Mouse (Mus musculus): ENCODE results near the gene Kcnj3.
"Not testable (repeated sequence)": the region's sequence is repeated elsewhere in the genome, so short reads cannot be mapped to it uniquely, and the experiment has no call there.

Kcnj3 gene

GRCm38 (mm10) chr2:55435721-55436260 lies at the start of gene Kcnj3:
Gene Kcnj3 (plus strand): TSS chr2:55435970.
- DNase-seq (ENCODE audit: low spot score): peak; percentile 38

- DNase-seq (ENCODE audit: low spot score): no peak
These were observed 45.3 kb upstream of the Kcnj3 start for GRCm38 (mm10) chr2:55390330-55390989.

GRCm38 (mm10) chr2:55405307-55405706 lies 30.5 kb upstream of the Kcnj3 start:
- DNase-seq (ENCODE audit: low spot score): no peak

GRCm38 (mm10) chr2:55427633-55428032 lies 8.1 kb upstream of the Kcnj3 start:
- no peak for DNase-seq (ENCODE audit: low spot score)

GRCm38 (mm10) chr2:55432104-55432503 lies 3.7 kb upstream of the Kcnj3 start:
- peak; percentile 62 for DNase-seq (ENCODE audit: low spot score)

- peak; percentile 23 for DNase-seq (ENCODE audit: low spot score)
These were observed 664 bp downstream of the Kcnj3 start for GRCm38 (mm10) chr2:55436261-55437006.

GRCm38 (mm10) chr2:55437007-55437949 lies 1.5 kb downstream of the Kcnj3 start:
- peak; percentile 17 for DNase-seq (ENCODE audit: low spot score)

GRCm38 (mm10) chr2:55437977-55438376 lies 2.2 kb downstream of the Kcnj3 start:
- no peak for DNase-seq (ENCODE audit: low spot score)

- DNase-seq (ENCODE audit: low spot score): no peak
These were observed 3.4 kb downstream of the Kcnj3 start for GRCm38 (mm10) chr2:55439211-55439610.

GRCm38 (mm10) chr2:55442006-55442405 lies 6.2 kb downstream of the Kcnj3 start:
- no peak for DNase-seq (ENCODE audit: low spot score)

GRCm38 (mm10) chr2:55447298-55447697 lies 11.5 kb downstream of the Kcnj3 start:
- no peak for DNase-seq (ENCODE audit: low spot score)

- no peak for DNase-seq (ENCODE audit: low spot score)
These were observed 15.0 kb downstream of the Kcnj3 start for GRCm38 (mm10) chr2:55450774-55451173.

GRCm38 (mm10) chr2:55459195-55459594 lies 23.4 kb downstream of the Kcnj3 start:
- no peak for DNase-seq (ENCODE audit: low spot score)

GRCm38 (mm10) chr2:55469141-55469540 lies 33.4 kb downstream of the Kcnj3 start:
- no peak for DNase-seq (ENCODE audit: low spot score)

GRCm38 (mm10) chr2:55470006-55470405 lies 34.2 kb downstream of the Kcnj3 start:
- DNase-seq (ENCODE audit: low spot score): no peak

- DNase-seq (ENCODE audit: low spot score): no peak
These were observed 43.7 kb downstream of the Kcnj3 start for GRCm38 (mm10) chr2:55479511-55479910.

- DNase-seq (ENCODE audit: low spot score): no peak
These were observed 44.3 kb downstream of the Kcnj3 start for GRCm38 (mm10) chr2:55479933-55480601.

- no peak for DNase-seq (ENCODE audit: low spot score)
These were observed 44.8 kb downstream of the Kcnj3 start for GRCm38 (mm10) chr2:55480602-55480965.

GRCm38 (mm10) chr2:55485500-55486129 lies 49.8 kb downstream of the Kcnj3 start:
- not testable (repeated sequence) for DNase-seq (ENCODE audit: low spot score)

- no peak for DNase-seq (ENCODE audit: low spot score)
These were observed 67.8 kb downstream of the Kcnj3 start for GRCm38 (mm10) chr2:55503390-55504176.

All from ovary, postnatal 36 days (tissue).